Comparison of ENCODE assay signal across 8 mouse cellular contexts in genomic region chr8:94601607-94602385, GRCm38 (mm10). TPM values are rescaled to one million over a fixed set of nuclear protein-coding genes. Genes with fewer than 3 reads are reported as not detected.
DNase-seq lines count a peak whose midpoint lies in the region; ATAC-seq and TF ChIP-seq lines count a peak whose summit lies in the region.

Gene Rspry1, plus strand, starts transcription at chr8:94601937.
Gene Fam192a, minus strand, starts transcription at chr8:94601997.

- H3K4me1 ChIP-seq in hindbrain, embryonic 13.5 days (replicated peaks), result peaks cover 34% of the 10 kb centered on the region

- CTCF ChIA-PET in Patski (lab: Charles Lee), result interaction anchor here (1.5 to 3.2 kb wide), 7 partner anchors 9 to 109 kb away, joined by 3 to 16 read pairs (median 6); partner anchors contain the start of gene Cpne2

- H3K4me3 ChIP-seq in hindbrain, embryonic 13.5 days, result peak within 1 kb of the TSS; percentile 99

- no peaks in the 10 kb centered on the region for H3K9me3 ChIP-seq in hindbrain, embryonic 13.5 days

- POLR2A ChIA-PET in Patski (lab: Charles Lee), result interaction anchor here (1.0 to 1.1 kb wide), 2 partner anchors 11 to 97 kb away, joined by 3 to 4 read pairs; no protein-coding TSS in a partner anchor

- peak within 1 kb of the TSS; percentile 97 for H3K4me2 ChIP-seq in hindbrain, embryonic 13.5 days

- peak; percentile 98 for ATAC-seq in Patski
- peak; percentile 100 for ATAC-seq in hindbrain, embryonic 13.5 days (ENCODE audit: low FRiP score)

- H3K27me3 ChIP-seq in Patski, result no peaks in the 10 kb centered on the region
- no peaks in the 10 kb centered on the region for H3K27me3 ChIP-seq in hindbrain, embryonic 13.5 days

- H3K27ac ChIP-seq in hindbrain, embryonic 13.5 days, result peak within 1 kb of the TSS; percentile 94

- peak; percentile 97 for DNase-seq in Patski (ENCODE audit: low read depth, low spot score)
- peak; percentile 99 to 100 for DNase-seq in cerebellum, postnatal 14 days
- DNase-seq in frontal cortex, postnatal 14 days (ENCODE audit: low spot score in 2 of 2), result peak; percentile 100
- DNase-seq in layer of hippocampus, postnatal 25 days (ENCODE audit: extremely low spot score in 1 of 2, low spot score in 1 of 2), result peak; percentile 94 to 96
- peak; percentile 100 for DNase-seq in lung, postnatal 25 days (ENCODE audit: low spot score)
- DNase-seq in retina, embryonic 14.5 days (ENCODE audit: low spot score), result peak; percentile 100
- peak; percentile 97 for DNase-seq in thymus, postnatal 4 days

- WGBS in hindbrain, embryonic 13.5 days, result under 1% methylated on average over 54 of the region's 55 CpGs

- no peaks in the 10 kb centered on the region for H3K36me3 ChIP-seq in hindbrain, embryonic 13.5 days

- peak within 1 kb of the TSS; percentile 97 for H3K9ac ChIP-seq in hindbrain, embryonic 13.5 days

- no peak for TF ChIP-seq CTCF in Patski (IDR thresholded peaks at IDR 0.05)

- in situ Hi-C loops in Patski (cut with MboI; ENCODE audit: low pct_unique_long_range_greater_than_20kb), result loop anchor here (10.0 kb wide), 1 partner anchor 203 kb away; no protein-coding TSS in a partner anchor

RNA-seq across cellular contexts. Expression of gene Rspry1, which starts in this region (rescaled TPM):
- polyA plus RNA-seq in Patski (2021), result 25.9 TPM
- 53.0 and 54.6 TPM in 2 replicates for polyA plus RNA-seq in hindbrain, embryonic 13.5 days (2015; fragmentation: Nextera tagmentation; extraction: Ambion mirVana)
- 10 to 100 TPM; 24.3 to 30.2 TPM for total RNA-seq in layer of hippocampus, postnatal 25 days (2021)

RNA-seq across cellular contexts. Expression of gene Fam192a, which starts in this region (rescaled TPM):
- polyA plus RNA-seq in Patski (2021), result 75.9 TPM
- polyA plus RNA-seq in hindbrain, embryonic 13.5 days (2015; fragmentation: Nextera tagmentation; extraction: Ambion mirVana), result 89.0 and 94.0 TPM in 2 replicates
- 10 to 100 TPM; 40.5 to 42.0 TPM for total RNA-seq in layer of hippocampus, postnatal 25 days (2021)

Comparison
In these comparisons a context has a peak if more than half of its experiments do, and no peak if none do; other contexts are left out.
1. Peak in every context shown above with its lines: DNase-seq, ATAC-seq, H3K4me3 ChIP-seq and H3K27ac ChIP-seq.